Mouse (Mus musculus): Measurements from ENCODE around the gene Fahd1.

DNA sequence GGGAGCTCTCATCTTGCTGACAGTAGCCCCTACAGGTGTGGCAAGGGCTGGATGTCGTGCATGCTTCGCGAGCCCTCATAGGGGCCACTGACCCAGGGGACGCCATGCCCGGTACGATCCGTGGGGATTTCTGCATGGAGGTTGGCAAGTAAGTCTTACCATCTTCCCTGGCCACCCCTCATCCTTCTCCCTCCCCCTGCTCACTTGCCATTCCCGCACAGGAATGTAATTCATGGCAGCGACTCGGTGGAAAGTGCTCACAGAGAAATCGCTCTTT is 46.8 kb upstream of the Fahd1 start:
- no peak for TF ChIP-seq CTCF (IDR thresholded peaks at IDR 0.05; ENCODE audit: control insufficient read depth, insufficient read depth, insufficient replicate concordance, low read depth, low read length)
- TF ChIP-seq POLR2A (IDR thresholded peaks at IDR 0.05; ENCODE audit: control insufficient read depth, low read depth, low read length), result no peak

All from testis, adult 2 months (tissue).